Mouse (Mus musculus): ENCODE measurements around the gene Jph3.

Gene Jph3

DNA sequence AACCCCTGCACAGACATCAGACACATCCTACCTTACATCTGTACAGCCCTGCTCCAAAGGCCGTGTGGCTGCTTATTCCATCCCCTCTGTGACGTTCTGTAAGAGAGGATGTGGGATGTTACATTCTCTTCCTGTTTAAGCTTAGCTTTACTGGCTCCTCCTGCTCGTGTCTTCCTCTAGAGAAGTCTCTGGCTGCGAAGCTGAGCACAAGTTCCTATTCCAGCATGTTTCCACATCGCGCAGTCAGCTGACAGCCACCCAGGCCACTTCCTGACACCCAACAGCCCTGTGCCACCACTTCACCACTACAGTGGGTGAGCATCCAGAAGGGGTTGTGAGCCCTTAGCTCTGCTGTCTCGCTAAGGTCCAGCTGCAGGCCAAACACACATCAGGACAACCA, 62.7 kb downstream of the Jph3 start:
- no peak for DNase-seq

DNA sequence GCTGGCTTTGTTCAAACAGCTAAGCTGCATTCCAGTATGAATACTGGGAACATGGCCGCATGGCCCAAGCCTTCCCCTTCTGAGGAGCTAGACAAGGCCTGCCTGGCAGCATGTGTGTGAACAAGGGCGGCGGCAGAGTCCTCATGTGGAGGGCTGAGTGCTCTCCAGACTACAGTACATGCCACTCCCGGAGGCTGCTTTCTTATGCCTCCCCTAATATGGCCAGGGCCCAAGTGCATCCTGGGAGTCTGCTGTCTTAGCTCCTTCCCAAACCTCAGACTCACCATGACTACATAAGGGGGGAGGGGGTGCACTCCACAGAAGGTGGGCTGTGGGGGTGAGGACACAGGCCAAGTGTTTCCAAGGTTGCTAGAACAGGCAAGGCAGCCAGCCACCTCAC, 63.2 kb downstream of the Jph3 start:
- no peak for DNase-seq

DNA sequence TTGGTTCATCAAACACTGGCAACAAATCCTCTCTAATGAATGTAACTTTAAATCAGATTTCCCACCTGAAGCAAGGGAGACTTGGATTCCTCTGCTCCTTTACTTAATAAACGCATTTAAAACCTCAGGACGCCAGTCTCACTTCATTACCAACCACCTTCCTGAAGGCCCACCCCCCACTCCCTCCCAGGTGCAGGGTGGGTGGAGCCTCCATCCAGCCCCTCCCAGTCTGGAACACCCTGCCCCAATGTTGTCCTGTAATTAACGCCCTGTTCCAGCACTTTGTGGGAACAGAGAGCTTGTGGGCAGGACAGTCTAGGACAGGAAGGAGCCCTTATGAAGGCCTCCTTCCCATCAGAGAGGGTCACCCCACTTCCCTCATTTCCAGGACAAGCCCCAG, 64.7 kb downstream of the Jph3 start:
- no peak for DNase-seq

DNA sequence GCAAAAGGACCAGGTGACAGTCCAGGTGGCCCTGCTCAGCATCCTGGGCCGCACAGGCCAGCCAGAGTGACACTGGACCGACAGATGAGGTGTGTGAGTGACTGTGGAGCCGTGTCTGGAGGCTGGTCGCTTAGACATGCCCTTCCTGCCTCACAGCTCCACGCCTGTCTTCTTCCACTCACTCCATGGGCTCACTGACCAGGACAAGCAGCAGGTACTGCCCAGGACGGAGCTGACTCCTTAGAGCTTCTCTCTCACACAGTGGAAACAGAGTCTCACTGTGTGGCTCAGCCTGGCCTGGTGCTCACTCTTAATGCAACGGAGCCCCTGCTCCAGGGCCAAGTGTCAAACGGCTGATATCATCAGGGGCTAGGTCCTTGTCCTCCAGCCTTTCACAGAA, 66.0 kb downstream of the Jph3 start:
- DNase-seq = no peak

DNA sequence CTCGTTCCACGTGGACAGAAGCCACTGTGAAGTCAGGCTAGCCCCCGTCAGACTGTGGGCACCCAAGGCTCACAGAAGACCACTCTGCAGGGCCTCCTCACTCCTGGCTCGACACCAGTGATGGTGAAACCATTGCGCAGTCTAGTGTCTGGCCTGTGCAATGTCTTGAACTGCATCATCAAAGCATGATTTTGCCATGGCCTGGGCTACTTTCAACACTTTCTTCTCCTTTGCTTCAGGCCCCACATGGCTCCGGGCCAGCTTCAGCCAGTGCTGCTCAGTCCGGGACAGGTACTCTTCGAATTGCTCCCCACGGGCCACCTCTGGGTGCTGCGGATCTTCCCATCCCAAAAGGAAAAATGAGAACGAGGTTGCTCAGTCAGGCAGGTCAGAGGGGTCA, 67.0 kb downstream of the Jph3 start:
- DNase-seq = no peak

DNA sequence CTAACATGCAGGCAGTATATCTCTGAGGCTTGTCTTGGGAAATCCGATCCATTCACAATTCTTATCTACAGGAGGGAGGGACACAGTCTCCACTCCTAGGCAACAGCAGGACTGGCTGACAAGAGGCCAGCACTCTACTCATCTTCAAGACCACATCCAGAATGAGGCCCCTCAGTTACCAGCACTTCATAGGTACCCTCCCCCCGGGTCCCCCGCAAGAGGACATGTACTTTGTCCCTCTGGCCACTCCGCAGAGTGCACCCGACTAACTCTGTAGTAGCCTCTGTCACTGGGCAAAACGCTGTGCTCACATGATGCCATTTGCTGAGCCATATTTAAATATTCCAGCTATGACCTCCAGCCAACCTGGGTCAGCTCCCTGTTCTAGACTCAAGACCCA, 69.0 kb downstream of the Jph3 start:
- no peak for DNase-seq

DNA sequence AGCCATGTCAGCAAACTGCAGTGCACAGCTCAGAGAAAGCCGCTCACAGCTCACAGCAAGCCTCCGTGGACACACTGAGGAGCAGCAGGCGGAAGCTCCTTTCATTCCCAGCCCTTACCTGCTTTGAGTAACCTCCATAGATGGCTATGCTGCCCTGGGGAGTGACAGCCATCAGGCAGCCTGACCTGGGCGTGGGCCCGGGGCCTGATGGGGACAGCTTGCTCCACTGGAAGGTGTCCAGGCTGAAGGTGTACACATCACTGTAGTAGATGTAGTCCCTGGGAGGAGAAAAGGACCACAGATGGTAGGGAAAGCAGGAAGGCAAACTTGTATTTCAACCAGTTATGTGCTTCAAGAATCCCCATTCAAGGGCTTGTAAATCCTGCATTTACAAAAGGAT, 75.4 kb downstream of the Jph3 start:
- no peak for DNase-seq

DNA sequence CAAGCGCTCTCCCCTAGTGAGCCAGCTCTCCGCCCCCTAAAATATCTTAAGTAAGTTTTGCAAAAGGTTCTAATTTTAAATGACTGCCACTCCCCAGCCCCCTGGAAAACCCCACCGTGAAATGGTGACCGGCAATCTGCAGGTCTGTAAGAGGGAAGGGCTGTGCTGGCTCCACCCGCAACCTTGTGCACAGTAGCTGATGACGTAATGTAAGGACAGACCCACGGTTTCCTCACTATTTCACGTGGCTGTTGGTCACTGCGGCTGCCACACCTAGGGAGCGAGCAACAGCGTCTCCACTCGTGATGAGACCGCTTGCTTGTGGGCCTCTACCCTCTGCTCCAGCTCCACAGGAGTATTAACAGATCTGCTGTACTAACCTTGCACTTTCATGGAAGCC, 76.7 kb downstream of the Jph3 start:
- no peak for DNase-seq

DNA sequence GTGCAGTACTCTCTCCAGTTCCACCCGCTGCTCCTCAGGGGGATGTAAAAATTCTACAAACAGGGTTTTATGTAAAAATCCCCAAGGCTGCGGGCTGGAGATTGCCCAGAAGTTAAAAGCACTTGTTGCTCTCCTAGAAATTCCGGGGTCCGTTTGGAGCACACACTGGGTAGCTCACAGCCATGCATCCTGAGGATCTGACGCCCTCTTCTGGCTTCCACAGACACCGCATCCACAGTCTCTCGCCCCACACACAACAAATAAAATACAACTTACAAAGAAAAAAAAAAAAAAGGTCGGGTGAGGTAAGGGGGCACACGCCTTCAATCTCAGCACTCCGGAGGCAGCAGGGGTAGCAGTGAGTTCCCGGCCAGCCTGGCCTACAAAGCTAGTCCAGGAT, 78.6 kb downstream of the Jph3 start:
- DNase-seq = no peak

DNA sequence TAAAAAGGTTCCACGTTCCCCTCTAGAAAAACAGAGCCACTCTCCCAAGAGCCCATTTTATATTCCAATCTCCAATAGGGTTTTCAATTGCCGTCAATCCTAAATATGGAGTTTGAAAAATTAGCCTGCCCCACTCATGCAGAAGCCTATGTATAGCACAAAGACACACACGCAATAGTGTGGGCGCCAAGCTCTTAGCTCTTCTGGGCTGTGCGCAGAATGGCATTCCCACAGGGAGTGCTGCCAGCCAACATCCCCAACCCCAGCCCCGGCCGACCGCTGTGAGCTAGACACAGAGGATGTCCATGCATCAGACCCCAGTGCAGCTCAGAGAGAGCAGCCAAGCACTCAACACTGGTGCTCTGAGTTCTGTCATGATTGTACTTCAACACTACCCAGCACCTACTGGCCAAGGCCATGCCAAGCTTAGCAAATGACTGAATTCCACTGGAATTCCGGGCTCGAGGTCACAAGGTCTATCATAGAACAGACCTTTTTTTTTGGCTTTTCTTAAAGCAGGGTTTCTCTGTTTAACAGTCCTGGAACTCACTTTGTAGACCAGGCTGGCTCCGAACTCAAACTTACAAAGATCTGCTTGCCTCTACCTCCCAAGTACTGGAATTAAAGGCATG, 80.2 kb downstream of the Jph3 start:
- no peak for DNase-seq

DNA sequence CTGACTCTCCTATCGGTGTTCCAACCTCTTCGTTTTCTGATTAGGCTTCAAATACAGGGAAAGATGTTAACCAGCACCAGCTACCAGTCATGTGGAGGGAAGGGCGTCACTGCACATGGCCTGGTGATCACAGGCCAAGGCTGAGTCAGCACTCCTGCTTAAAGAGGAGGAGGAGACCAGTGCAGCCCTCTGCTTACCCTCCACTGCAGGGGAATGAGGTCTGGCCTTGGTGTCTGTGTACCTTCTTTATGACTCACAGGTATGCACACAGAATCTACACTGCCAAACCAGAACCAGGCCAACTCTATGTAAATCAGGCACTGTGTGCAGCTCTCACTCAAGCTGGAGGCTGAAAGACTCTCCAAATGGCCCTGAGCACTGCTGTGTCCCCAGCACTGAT, 82.1 kb downstream of the Jph3 start:
- no peak for DNase-seq

DNA sequence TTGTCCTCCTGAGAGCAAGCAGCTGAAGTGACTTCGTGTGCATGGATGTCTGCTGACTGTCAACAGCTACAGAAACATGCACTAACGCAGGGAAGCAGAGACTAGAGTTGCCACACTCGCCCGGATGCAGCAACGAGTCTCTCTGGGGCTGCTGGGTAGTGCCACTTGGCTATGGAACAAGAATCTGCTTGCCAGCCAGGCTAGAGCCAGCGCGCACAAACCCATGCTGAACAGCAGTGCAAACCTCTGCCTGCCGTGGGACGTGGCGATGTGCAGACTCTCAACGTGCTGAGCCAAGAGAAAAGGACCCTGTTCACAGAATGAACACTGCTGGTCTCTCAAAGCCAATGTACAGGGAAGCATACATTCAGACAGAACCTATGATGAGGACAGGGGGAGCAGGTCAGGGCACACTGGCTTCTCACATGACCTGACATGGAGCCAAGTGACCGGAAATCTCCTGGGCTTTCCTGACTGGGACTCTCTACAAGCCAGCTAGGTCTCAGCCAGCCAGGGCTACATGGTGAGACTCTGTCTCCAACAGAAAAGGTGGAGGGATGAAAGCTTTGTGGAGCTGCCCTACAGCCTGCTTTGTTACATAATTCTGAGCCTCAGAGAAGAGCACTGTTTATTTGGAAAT, 82.6 kb downstream of the Jph3 start:
- no peak for DNase-seq

DNA sequence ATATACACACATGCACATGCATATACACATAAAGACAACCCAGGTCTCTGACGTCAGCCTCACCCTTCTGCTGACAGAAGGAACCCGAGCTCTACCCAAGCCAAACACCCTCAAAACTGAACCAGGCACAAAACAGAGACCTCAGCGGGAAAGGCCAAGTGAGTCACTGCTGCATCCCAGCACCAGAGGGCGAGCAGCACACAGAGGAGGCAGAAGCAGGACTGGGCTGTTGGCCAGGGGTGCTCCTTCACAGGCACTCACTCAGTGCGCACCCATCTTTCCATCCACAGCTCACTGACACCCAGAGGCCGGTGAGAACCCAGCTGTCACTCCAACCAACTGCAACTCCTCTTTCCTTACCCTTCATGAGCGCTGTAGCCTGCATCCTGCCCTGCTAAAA, 88.8 kb downstream of the Jph3 start:
- no peak for DNase-seq

DNA sequence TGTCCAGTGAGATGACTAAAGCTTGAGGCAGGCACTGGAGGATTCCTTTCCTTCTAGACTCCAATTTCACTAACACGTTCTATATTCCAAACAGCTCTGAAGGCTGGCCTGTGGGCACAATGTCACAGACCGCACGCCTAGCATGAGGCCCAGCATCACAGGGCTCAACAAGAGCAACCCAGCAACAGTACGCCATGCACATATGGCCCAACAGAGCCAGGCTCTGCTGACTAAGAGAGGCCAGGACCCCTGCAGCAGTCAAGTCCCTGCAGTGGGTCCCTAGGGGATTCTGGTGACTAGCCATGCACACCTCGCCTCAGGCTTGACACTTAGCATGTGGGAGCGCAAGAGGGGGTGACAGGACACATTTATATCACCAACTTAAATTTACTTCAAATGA, 91.4 kb downstream of the Jph3 start:
- no peak for DNase-seq

DNA sequence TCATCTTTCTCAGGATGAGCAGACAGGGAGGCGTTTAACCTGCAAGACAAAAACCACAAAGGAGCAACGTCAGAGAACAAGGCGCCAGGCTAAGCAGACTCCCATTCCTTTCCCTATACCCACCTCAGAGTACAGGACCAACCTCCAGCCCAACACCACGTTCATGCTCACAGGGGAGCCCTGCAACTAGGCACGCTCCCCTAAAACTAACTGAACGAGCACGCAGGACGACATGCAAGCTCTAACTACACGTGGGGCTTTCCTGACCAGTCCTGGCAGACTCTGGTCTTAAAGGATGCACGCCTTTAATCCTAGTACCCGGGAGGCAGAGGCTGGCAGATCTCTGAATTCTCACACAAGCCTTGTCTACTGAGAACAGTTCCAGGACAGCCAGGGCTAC, 91.9 kb downstream of the Jph3 start:
- no peak for DNase-seq

DNA sequence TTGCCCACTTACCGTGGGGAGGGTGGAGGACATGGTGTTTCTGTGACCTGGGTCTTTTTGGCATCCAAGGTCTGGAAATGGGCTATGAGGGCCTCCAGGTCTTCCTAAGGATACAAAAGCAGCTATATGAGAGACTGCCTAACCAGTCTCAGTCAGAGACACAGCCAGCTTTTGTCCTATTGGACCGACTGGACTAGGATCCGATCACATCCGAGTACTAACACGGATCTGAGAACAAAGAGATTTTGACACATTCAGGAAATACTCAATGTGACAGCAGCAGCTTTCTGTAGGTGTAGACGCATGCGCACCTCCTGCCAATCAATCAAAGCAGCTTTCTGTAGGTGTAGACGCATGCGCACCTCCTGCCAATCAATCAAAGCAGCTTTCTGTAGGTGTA, 92.3 kb downstream of the Jph3 start:
- no peak for DNase-seq

DNA sequence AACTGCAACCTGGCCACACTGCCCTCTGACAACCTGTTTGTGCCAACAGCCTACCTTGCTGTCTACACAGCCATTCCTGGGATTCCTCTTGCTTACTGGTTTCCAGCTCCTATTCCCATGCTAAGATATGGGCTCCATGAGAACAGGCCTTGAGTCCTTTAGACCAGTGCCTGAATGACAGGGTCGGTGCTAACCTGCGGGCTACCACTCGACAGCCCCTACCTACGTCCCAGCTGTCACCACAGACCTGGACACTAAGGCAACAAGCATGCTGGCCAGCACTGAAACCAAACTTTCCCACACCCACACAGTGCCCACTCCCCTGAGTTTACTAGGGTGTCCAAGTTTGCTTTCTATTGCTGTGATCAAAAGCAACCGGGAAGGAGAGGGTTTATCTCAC, 98.3 kb downstream of the Jph3 start:
- DNase-seq = no peak

DNA sequence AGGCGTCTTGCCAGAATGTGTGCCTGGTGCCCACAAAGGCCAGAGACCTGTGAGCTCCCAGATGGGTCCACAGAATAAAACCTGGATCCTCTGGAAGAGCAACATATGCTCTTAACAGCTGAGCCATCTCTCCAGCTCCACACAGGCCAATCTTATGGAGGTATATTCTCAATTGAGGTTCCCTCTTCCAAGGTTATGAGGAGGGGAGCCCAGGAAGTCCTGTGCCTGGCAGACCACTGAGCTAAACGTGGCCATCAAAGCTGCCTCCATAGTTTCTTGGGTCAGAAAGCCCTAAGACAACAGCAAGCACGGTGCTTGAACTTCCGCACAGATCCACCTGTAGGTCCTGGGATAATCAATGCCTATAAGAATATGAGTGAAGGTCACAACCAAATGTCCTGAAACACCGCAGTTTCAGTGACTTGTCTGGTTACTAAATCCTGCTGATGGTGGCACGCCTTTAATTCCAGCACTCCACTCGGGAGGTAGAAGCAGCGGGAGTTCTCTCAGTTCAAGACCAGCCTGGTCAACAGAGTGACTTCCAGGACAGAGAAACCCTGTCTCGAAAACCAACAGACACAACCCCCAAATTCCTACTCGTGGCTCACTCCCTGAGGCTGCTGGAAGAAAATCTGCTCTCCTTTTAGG, 99.1 kb downstream of the Jph3 start:
- DNase-seq = no peak

DNA sequence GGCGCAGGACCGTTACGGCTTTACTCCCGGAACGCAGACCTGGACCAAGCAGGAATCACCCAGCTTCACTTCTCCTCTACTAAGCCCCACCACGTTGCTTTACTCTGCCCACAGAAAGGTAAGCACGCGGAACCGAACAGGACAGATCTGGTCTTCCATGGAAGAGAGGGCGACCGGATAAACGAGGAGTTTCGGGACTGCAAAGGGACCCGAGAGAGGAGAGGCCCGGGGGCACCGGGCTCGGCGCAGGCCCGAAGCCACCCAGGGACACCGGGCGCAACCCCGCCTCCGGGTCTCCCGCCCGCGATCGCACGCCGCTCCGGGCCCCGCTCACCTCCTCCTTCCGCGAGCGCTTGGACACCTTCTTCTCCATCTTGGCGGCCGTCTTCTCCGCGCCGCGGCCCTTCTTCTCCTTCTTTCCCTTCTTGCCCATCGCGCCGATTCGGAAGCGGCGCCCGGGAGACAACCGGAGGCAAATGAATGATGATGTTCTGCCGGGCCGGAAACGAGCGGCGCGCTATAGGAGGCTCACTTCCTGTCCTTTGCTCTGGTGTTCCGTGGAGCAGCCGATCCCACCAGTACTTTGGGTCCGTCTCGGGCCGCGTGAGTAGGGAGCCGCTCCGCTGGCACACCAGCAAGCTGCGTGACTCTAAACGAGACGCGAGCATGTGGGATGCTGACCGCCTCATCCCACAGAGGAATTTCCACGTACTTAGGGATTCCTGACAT, 99.8 kb downstream of the Jph3 start, which contains the start of gene Klhdc4:
Klhdc4 (minus strand) TSS at position 522 of the 729 bp plus-strand sequence.
- peak; percentile 87 for DNase-seq

DNA sequence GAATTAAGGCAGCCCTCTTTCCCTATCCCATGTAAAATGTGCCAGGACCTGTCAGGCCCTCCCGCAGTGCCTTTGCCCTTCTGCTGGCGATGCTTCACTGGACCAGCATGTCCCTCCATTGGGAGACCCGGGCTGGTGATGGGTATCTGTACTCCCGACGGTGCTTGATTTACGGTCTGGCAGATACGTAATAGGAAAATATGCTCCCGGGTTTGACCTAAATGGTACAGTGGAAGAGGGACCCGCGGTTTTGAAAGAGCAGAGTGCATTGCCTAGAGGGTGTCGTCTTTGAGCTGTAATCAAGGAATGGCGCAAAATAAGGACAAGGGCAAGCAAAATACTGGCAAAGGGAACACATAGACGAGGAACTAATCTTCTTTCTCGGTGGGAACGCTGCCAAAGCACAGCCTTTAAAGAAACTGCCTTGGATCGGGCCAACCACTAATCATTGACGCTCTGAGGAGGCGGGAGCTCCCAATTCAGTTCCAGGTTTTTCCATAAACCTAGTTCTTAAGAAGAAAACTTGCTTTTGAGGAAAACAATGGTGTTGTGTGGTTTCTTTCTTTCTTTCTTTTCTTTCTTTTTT, 100.4 kb downstream of the Jph3 start:
- DNase-seq = no peak

DNA sequence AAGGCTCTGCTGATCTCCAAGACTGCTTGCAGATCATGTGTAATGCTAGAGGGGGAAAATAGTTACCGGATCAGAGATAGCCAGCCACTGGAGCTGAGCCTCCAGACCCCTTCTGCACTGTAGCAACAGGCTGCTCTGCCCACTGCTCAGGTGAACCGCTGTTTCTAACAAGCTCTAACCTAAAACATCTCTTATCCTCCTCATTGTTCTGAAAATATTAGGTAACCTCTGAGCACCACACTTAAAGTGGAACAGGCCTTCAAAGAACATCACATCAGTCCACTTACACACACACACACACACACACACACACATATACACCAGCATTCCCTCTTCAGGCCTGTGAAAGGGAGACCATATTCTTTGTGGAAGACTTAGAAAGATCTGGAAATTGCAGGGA, 102.6 kb downstream of the Jph3 start:
- DNase-seq = no peak

DNA sequence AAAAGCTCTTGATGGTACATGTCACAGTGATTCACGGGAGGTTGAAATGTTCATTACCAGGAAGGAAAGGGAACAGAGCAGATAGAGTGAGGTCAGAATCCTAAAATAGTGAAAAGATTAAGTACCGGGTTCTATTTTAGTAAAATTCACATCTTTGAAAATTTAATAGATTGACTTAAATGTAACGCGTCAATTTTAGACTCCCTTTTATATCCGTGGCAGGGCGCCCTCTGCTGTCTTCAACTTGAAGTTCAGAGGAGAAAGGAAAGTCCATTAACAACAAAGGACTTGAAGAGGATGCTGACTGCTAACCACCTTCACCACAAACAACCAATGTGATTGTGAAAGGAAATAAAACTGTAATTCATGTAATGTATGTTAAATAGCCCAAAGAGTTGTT, 103.1 kb downstream of the Jph3 start:
- DNase-seq = peak; percentile 72

DNA sequence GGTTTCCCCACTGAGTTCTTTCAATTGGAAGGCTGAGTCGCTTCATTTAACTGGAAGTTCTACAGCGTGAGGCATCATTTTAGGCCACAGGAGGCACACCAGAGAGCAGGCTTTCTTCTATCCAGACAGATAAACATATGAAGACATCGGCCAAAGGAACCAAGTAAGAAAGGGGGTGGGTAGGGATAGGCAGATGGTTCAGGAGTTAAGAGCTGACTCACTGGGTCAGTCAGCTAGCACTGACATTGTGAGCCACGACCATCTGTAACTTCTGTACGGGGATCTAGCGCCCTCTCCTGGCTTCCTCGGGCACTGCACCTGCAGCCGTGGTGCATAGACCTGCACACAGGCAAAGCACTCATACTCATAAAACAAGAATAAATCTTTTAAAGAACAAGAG, 111.8 kb downstream of the Jph3 start:
- DNase-seq = peak; percentile 57

All from thymus, postnatal 14 days (tissue).